Mouse (Mus musculus) kidney, adult 18-20 months (tissue): Measurements from ENCODE around the gene Nfib.

ENCODE experiments used
- DNase-seq: peaks from one replicate; pipeline ENCODE4 v3.0.0; 2021

Gene Nfib

GRCm38 (mm10) chr4:82623081-82623538 lies 82.4 kb downstream of the Nfib start:
- DNase-seq, result no peak

- peak; percentile 61 for DNase-seq
Observed at GRCm38 (mm10) chr4:82622321-82622836, 83.2 kb downstream of the Nfib start.

- no peak for DNase-seq
Observed at GRCm38 (mm10) chr4:82619539-82619941, 86.0 kb downstream of the Nfib start.

GRCm38 (mm10) chr4:82619003-82619402 lies 86.5 kb downstream of the Nfib start:
- no peak for DNase-seq

GRCm38 (mm10) chr4:82617257-82617656 lies 88.3 kb downstream of the Nfib start:
- no peak for DNase-seq

- no peak for DNase-seq
Observed at GRCm38 (mm10) chr4:82615712-82616111, 89.8 kb downstream of the Nfib start.

- no peak for DNase-seq
Observed at GRCm38 (mm10) chr4:82614466-82614805, 91.1 kb downstream of the Nfib start.

- peak; percentile 24 for DNase-seq
Observed at GRCm38 (mm10) chr4:82613606-82614465, 91.7 kb downstream of the Nfib start.

GRCm38 (mm10) chr4:82609676-82610075 lies 95.9 kb downstream of the Nfib start:
- no peak for DNase-seq

- no peak for DNase-seq
Observed at GRCm38 (mm10) chr4:82608768-82609610, 96.6 kb downstream of the Nfib start.

- DNase-seq, result no peak
Observed at GRCm38 (mm10) chr4:82607266-82607665, 98.3 kb downstream of the Nfib start.

- DNase-seq, result no peak
Observed at GRCm38 (mm10) chr4:82606351-82606750, 99.2 kb downstream of the Nfib start.

- DNase-seq, result no peak
Observed at GRCm38 (mm10) chr4:82605034-82605784, 100.3 kb downstream of the Nfib start.

GRCm38 (mm10) chr4:82604501-82604900 lies 101.0 kb downstream of the Nfib start:
- DNase-seq, result no peak

GRCm38 (mm10) chr4:82600636-82601035 lies 104.9 kb downstream of the Nfib start:
- no peak for DNase-seq

- DNase-seq, result no peak
Observed at GRCm38 (mm10) chr4:82598436-82598835, 107.1 kb downstream of the Nfib start.

GRCm38 (mm10) chr4:82593681-82594666 lies 111.6 kb downstream of the Nfib start:
- DNase-seq, result no peak

- no peak for DNase-seq
Observed at GRCm38 (mm10) chr4:82592086-82593030, 113.2 kb downstream of the Nfib start.

GRCm38 (mm10) chr4:82589345-82589890 lies 116.1 kb downstream of the Nfib start:
- DNase-seq, result peak; percentile 44

GRCm38 (mm10) chr4:82588718-82589117 lies 116.8 kb downstream of the Nfib start:
- DNase-seq, result no peak
